Mouse (Mus musculus) hematopoietic multipotent progenitor cell, adult 10-12 weeks (in vitro differentiated cells): ENCODE results near the gene Pex26. TPM values are rescaled to one million over a fixed set of nuclear protein-coding genes. Genes with fewer than 3 reads are reported as not detected.

Experiments
- polyA plus RNA-seq: library from polyadenylated mRNA; stranded (reverse); fragments of >175 nt; gene quantifications from 2 replicates; pipeline ENCODE4 v1.2.3, GENCODE M21; 2012; ENCODE audit warnings: low replicate concordance

The Pex26 gene
- 4.5 and 5.3 TPM in 2 replicates for polyA plus RNA-seq

DNA sequence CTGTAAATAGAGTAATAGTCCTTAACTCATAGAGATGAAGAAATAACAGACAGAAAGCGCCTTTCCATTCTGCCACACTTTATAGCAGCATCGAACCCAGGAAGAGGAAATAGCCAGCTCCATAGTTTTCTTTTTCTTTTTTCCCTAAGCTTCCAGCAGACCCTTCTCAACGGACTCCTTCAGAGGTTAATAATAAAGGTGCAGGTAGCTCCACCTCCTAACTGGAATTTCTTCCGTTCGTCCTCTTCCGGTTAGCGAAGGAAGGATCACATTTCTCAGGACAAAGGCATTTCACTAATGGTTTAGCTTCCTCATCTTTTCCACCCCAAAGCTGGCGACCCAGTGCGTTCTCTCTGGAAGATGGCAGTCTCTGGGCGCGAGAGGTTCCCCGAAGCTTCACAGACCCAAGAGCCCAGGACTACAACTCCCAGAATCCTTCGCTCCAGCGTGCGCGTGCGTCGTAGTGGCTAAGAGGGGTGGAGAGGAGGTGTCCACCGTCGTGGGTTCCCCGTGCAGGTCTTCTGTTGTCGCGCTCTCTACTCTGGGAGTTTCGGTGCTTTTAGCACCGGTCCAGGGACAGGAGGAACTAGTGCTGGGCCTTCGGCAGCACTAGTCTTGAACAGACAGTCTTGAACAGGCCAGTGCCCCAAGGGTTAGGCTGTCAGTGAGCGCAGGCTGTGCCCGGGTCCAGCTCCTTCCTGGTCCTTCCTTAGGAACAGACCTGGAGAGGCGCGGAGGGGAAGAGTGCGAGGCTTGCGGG, at the start of gene Pex26:
Gene Pex26, plus strand, starts transcription at position 254 of the 760 bp plus-strand sequence.

DNA sequence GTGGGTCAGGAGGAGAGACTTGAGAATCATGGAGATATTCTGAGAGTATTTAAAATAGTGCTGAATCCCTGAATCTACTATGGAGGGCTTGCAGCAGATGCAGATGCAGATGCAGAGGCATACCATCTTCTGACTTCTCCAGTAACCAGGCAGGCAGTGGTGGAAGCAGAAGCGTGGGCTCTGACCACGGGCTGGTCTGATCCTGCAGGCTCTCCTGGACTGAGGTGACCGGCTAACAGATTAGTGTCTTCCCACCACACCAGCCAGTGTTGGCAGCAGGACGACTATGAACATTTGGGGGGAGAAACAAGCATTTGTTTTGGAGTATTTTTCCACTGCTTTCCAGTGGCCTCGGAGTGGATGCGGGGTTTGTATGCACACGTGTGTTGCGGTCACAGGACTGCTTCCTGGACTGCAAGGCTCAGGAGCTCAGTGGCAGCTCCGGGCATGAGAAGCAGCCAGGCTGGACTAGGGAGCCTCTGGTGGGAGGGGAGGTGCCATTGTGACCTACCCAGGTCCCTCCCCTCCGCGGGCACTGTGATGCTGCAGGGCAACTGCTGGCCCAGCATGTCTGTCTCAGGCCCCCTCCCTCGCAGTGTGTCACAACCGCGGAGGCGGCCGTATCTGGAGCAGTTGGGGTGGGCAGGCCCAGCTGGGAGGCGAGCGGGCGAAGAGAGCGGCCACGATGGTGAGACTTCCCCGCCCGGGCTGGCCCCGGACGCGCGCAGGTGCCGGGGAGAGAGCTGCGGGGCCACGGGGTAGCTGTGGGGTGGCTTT, 26.9 kb downstream of the Pex26 start, which contains the start of gene Tuba8:
Gene Tuba8, plus strand, starts transcription at position 548 of the 777 bp plus-strand sequence.

DNA sequence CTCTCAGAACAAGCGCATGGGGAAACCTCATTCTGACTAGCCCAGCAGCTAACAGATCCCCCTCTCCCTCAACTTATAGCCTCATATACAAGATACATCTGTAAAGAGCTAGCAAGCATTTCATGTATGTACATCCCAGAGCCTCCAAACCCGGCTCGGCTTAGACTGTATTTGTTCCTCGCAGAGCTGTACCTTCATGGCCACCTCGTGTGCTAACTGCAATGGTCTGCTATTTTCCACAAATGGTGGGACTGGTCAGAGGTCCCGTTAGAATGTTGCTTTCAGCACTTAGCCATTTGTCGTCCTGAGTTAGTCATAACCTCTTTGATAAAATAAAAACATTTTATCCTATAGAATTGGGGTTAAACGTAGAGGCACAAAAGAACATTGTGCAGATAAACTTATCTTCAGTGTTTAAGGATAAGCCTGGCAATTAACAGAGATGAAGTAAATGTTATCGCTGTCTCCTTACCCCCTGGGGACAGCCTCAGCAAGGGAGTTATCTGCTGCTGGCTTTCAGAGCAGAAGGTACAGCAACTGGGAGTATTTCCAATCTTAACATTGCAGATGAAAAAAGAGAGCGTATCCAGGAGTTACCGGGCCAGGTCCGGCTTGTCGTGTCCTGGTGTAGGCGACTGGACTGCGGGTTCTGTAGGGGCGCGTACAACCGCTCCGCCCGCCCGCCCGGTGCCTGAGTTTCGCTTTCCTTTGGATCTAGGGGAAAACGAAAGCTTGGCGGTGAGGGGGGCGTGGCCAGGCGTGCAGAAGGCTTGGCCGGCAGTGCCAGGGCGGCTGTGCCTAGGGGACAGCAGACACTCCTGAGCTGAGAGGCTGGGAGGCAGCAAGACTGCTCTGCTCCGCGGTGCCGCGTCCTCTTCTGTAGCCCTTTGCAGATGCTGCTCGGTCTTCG, 61.9 kb downstream of the Pex26 start, which contains the start of gene Usp18:
Gene Usp18, plus strand, starts transcription at position 780 of the 910 bp plus-strand sequence.

Other genes with a start within 250 kb of the Pex26 start
- gene Mical3, start 52.7 kb upstream of the Pex26 start, polyA plus RNA-seq, result 15.2 and 18.4 TPM in 2 replicates
- gene Tuba8, start 27.0 kb downstream of the Pex26 start, polyA plus RNA-seq, result 0.13 and 0.30 TPM in 2 replicates
- gene Usp18, start 62.2 kb downstream of the Pex26 start, polyA plus RNA-seq, result 0.31 and 1.8 TPM in 2 replicates
- gene Slc6a13, start 116.6 kb downstream of the Pex26 start, polyA plus RNA-seq, result 0.63 and 1.3 TPM in 2 replicates
- 0.14 and 1.00 TPM in 2 replicates for gene Slc6a12, start 159.4 kb downstream of the Pex26 start, polyA plus RNA-seq